16 mouse cellular contexts compared by ENCODE assay signal in genomic region chr14:123065566-123065965, GRCm38 (mm10).
DNase-seq lines count a peak whose midpoint lies in the region; ATAC-seq and TF ChIP-seq lines count a peak whose summit lies in the region.
"Had no signal": no experiment of that assay in that cellular context is flagged by ENCODE, and none has a peak within 500 bp of the region (broad histone marks: within the 10 kb centered on the region; RNA-seq: fewer than 3 reads in every experiment).

No protein-coding gene starts in this region.

- no peak overlapping the region for H3K9ac ChIP-seq in kidney, postnatal 0 days (ENCODE audit: low read depth, low read length)
- no peak overlapping the region for H3K9ac ChIP-seq in embryonic facial prominence, embryonic 13.5 days
- H3K9ac ChIP-seq in hindbrain, embryonic 13.5 days = no peak overlapping the region
- no peak overlapping the region for H3K9ac ChIP-seq in neural tube, embryonic 12.5 days
- H3K9ac ChIP-seq: liver, embryonic 14.5 days had no signal

- no peak for TF ChIP-seq CTCF in kidney, postnatal 0 days (IDR thresholded peaks at IDR 0.05; ENCODE audit: low read depth)

- 49% methylated on average over 8 of the region's 8 CpGs for WGBS in kidney, postnatal 0 days
- WGBS in embryonic facial prominence, embryonic 13.5 days = 39% methylated on average over 8 of the region's 8 CpGs
- WGBS in hindbrain, embryonic 13.5 days = 35% methylated on average over 8 of the region's 8 CpGs
- 37% methylated on average over 8 of the region's 8 CpGs for WGBS in neural tube, embryonic 12.5 days

- H3K4me3 ChIP-seq in kidney, postnatal 0 days (replicated peaks; ENCODE audit: low read depth, low read length) = no peak overlapping the region
- no peak overlapping the region for H3K4me3 ChIP-seq in embryonic facial prominence, embryonic 13.5 days
- H3K4me3 ChIP-seq in hindbrain, embryonic 13.5 days = no peak overlapping the region
- H3K4me3 ChIP-seq in neural tube, embryonic 12.5 days = no peak overlapping the region

- no peak overlapping the region for H3K4me2 ChIP-seq in kidney, postnatal 0 days (ENCODE audit: low read length)
- H3K4me2 ChIP-seq in embryonic facial prominence, embryonic 13.5 days = no peak overlapping the region
- peak overlapping the region; percentile 25; the same call in 1 of the 2 replicates for H3K4me2 ChIP-seq in hindbrain, embryonic 13.5 days
- H3K4me2 ChIP-seq in neural tube, embryonic 12.5 days (replicated peaks) = peak overlapping the region; percentile 22

- H3K4me1 ChIP-seq in kidney, postnatal 0 days (replicated peaks; ENCODE audit: insufficient read depth, low read length) = no peaks in the 10 kb centered on the region
- peaks cover 8% of the 10 kb centered on the region; the same call in 1 of the 2 replicates for H3K4me1 ChIP-seq in embryonic facial prominence, embryonic 13.5 days
- H3K4me1 ChIP-seq in hindbrain, embryonic 13.5 days (replicated peaks) = peaks cover 13% of the 10 kb centered on the region
- H3K4me1 ChIP-seq in neural tube, embryonic 12.5 days = 0 out of 2 replicates have a peak, but pooled peaks cover 9% of the 10 kb centered on the region

- no peaks in the 10 kb centered on the region for H3K27me3 ChIP-seq in kidney, postnatal 0 days (ENCODE audit: insufficient read depth, low read length)
- H3K27me3 ChIP-seq in embryonic facial prominence, embryonic 13.5 days = no peaks in the 10 kb centered on the region
- no peaks in the 10 kb centered on the region for H3K27me3 ChIP-seq in hindbrain, embryonic 13.5 days
- H3K27me3 ChIP-seq in neural tube, embryonic 12.5 days (replicated peaks) = no peaks in the 10 kb centered on the region

- peak; percentile 21 for DNase-seq in kidney, postnatal 0 days (ENCODE audit: low spot score)
- no peak for DNase-seq in kidney, adult 8-10 months
- no peak for DNase-seq in lung, postnatal 14 days
- DNase-seq in gastrocnemius, postnatal 4 days (ENCODE audit: low spot score in 2 of 2) = no peak
- DNase-seq in adrenal gland, postnatal 4 days (ENCODE audit: low spot score in 2 of 2) = no peak
- DNase-seq: adrenal gland, postnatal 10 days; cerebellum, adult 11 months; heart, adult 18-20 months; kidney, adult 2 months; left cerebral cortex, postnatal 4 days; lung, postnatal 36 days; thymus, adult 18-20 months had no signal

- no peaks in the 10 kb centered on the region for H3K36me3 ChIP-seq in kidney, postnatal 0 days (ENCODE audit: insufficient read depth, low read length)
- no peaks in the 10 kb centered on the region for H3K36me3 ChIP-seq in embryonic facial prominence, embryonic 13.5 days
- no peaks in the 10 kb centered on the region for H3K36me3 ChIP-seq in hindbrain, embryonic 13.5 days
- H3K36me3 ChIP-seq in neural tube, embryonic 12.5 days = no peaks in the 10 kb centered on the region

- H3K27ac ChIP-seq in kidney, postnatal 0 days = no peak overlapping the region
- no peak overlapping the region for H3K27ac ChIP-seq in embryonic facial prominence, embryonic 13.5 days
- H3K27ac ChIP-seq in hindbrain, embryonic 13.5 days = 0 out of 2 replicates have a peak overlapping the region, but pooled peaks have one; percentile 35
- no peak overlapping the region for H3K27ac ChIP-seq in neural tube, embryonic 12.5 days
- H3K27ac ChIP-seq: liver, embryonic 14.5 days had no signal

- ATAC-seq in kidney, postnatal 0 days (replicated peaks; ENCODE audit: low FRiP score, low read depth) = no peak
- ATAC-seq in embryonic facial prominence, embryonic 13.5 days (ENCODE audit: insufficient number of reproducible peaks, insufficient read depth, low FRiP score, low TSS enrichment, low read depth) = 0 out of 2 replicates have a peak, but pooled peaks have one; percentile 48
- peak; percentile 68 for ATAC-seq in hindbrain, embryonic 13.5 days (ENCODE audit: low FRiP score)
- peak; percentile 86 for ATAC-seq in neural tube, embryonic 12.5 days (ENCODE audit: low FRiP score, low read depth)

- H3K9me3 ChIP-seq in kidney, postnatal 0 days (replicated peaks; ENCODE audit: low read length) = no peaks in the 10 kb centered on the region
- H3K9me3 ChIP-seq in embryonic facial prominence, embryonic 13.5 days = no peaks in the 10 kb centered on the region
- H3K9me3 ChIP-seq in hindbrain, embryonic 13.5 days = no peaks in the 10 kb centered on the region
- no peaks in the 10 kb centered on the region for H3K9me3 ChIP-seq in neural tube, embryonic 12.5 days

Comparison
In these comparisons a context has a peak if more than half of its experiments do, and no peak if none do; other contexts are left out.
1. H3K4me2 ChIP-seq: peak in hindbrain, embryonic 13.5 days (single experiment) and neural tube, embryonic 12.5 days (single experiment); none in kidney, postnatal 0 days (single experiment) and embryonic facial prominence, embryonic 13.5 days (single experiment).